Mouse (Mus musculus) lung, adult 2 months (tissue): ENCODE measurements around the gene Zdhhc5. TPM values are rescaled to one million over a fixed set of nuclear protein-coding genes. Genes with fewer than 3 reads are reported as not detected.
A peak's percentile ranks its signal among the peaks of the same experiment; 100 is the strongest.

Experiments used
- DNase-seq: peaks from one replicate; pipeline ENCODE4 v3.0.0; 2022
- H3K4me1 ChIP-seq: fragments of 200-500 bp; 2 replicates; pipeline ENCODE4 v1.6.1; 2011; ENCODE audit warnings: low read length; ENCODE audit not compliant: control insufficient read depth, insufficient read depth
- H3K4me3 ChIP-seq: fragments of 200-500 bp; replicated peaks from 2 replicates; pipeline ENCODE3; 2011; ENCODE audit warnings: low read depth, mild to moderate bottlenecking, control low read depth, low read length; ENCODE audit errors: extremely low read depth
- CTCF ChIP-seq: fragments of 200-500 bp; IDR thresholded peaks from 2 replicates; pipeline ENCODE4 v1.5.1; 2011; ENCODE audit warnings: mild to moderate bottlenecking, low read length, control low read depth; ENCODE audit not compliant: insufficient read depth
- POLR2A ChIP-seq: fragments of 200-500 bp; IDR thresholded peaks from 2 replicates; pipeline ENCODE4 v1.6.1; 2011; ENCODE audit warnings: low read depth, mild to moderate bottlenecking, control low read depth, low read length, borderline replicate concordance; ENCODE audit errors: extremely low read depth
- WGBS: fragments of 180-500 bp; shearing (Covaris S2); methylation state at CpG from one replicate; pipeline ENCODE4 v1.1.7; 2018; 5-methylcytosine and 5-hydroxymethylcytosine counted together
- polyA plus RNA-seq: library from polyadenylated mRNA; depleted of rRNA; stranded (reverse); fragments of >200 nt; gene quantifications from 2 replicates; pipeline ENCODE4 v1.2.3, GENCODE M21; 2012; rRNA removed

The Zdhhc5 gene
- 34.6 and 41.4 TPM in 2 replicates for polyA plus RNA-seq

- peak; percentile 98 for DNase-seq
- peaks cover 5% of the 10 kb centered on the region for H3K4me1 ChIP-seq
- H3K4me3 ChIP-seq, result peak within 1 kb of the TSS; percentile 94
- peak; percentile 99 for TF ChIP-seq POLR2A
- TF ChIP-seq CTCF, result no peak
- under 1% methylated on average over 107 of the region's 107 CpGs for WGBS
These were observed at the start of gene Zdhhc5 for GRCm38 (mm10) chr2:84714811-84715561. Gene Zdhhc5 (minus strand): TSS chr2:84715180.

GRCm38 (mm10) chr2:84762818-84763217 is 47.8 kb upstream of the Zdhhc5 start:
- TF ChIP-seq CTCF (no peak), POLR2A (no peak)
- WGBS, result 26% methylated on average over 1 of the region's 1 CpGs
- no peak overlapping the region for H3K4me3 ChIP-seq
- H3K4me1 ChIP-seq, result no peaks in the 10 kb centered on the region
- no peak for DNase-seq

GRCm38 (mm10) chr2:84762295-84762694 is 47.3 kb upstream of the Zdhhc5 start:
- WGBS, result 63% methylated on average over 4 of the region's 4 CpGs
- no peak for TF ChIP-seq CTCF
- no peak for TF ChIP-seq POLR2A
- H3K4me1 ChIP-seq, result no peaks in the 10 kb centered on the region
- no peak overlapping the region for H3K4me3 ChIP-seq
- DNase-seq, result no peak

- Histone ChIP-seq H3K4me1 (no peaks in the 10 kb centered on the region), H3K4me3 (no peak overlapping the region)
- TF ChIP-seq CTCF (no peak), POLR2A (no peak)
- WGBS, result 62% methylated on average over 1 of the region's 1 CpGs
- DNase-seq, result no peak
These were observed 46.9 kb upstream of the Zdhhc5 start for GRCm38 (mm10) chr2:84761840-84762239.

- H3K4me3 ChIP-seq, result no peak overlapping the region
- TF ChIP-seq POLR2A (no peak), CTCF (no peak)
- WGBS, result 72% methylated on average over 3 of the region's 3 CpGs
- H3K4me1 ChIP-seq, result no peaks in the 10 kb centered on the region
- DNase-seq, result no peak
These were observed 46.3 kb upstream of the Zdhhc5 start for GRCm38 (mm10) chr2:84761309-84761708.

GRCm38 (mm10) chr2:84760777-84761176 is 45.8 kb upstream of the Zdhhc5 start:
- no peak for TF ChIP-seq POLR2A
- TF ChIP-seq CTCF, result no peak
- no peak for DNase-seq
- Histone ChIP-seq H3K4me1 (no peaks in the 10 kb centered on the region), H3K4me3 (no peak overlapping the region)
- WGBS, result 56% methylated on average over 8 of the region's 8 CpGs

- no peaks in the 10 kb centered on the region for H3K4me1 ChIP-seq
- WGBS, result 0% methylated on average over 2 of the region's 2 CpGs
- H3K4me3 ChIP-seq, result no peak overlapping the region
- no peak for DNase-seq
- TF ChIP-seq POLR2A, result no peak
- TF ChIP-seq CTCF, result peak; percentile 44; the same call in 1 of the 2 replicates
These were observed 43.7 kb upstream of the Zdhhc5 start for GRCm38 (mm10) chr2:84758542-84759127.

- no peak overlapping the region for H3K4me3 ChIP-seq
- no peaks in the 10 kb centered on the region for H3K4me1 ChIP-seq
- no peak for DNase-seq
- no peak for TF ChIP-seq POLR2A
- TF ChIP-seq CTCF, result no peak
- 56% methylated on average over 7 of the region's 7 CpGs for WGBS
These were observed 42.2 kb upstream of the Zdhhc5 start for GRCm38 (mm10) chr2:84757026-84757682.

- no peak for DNase-seq
- Histone ChIP-seq H3K4me3 (no peak overlapping the region), H3K4me1 (no peaks in the 10 kb centered on the region)
- TF ChIP-seq POLR2A, result no peak
- no peak for TF ChIP-seq CTCF
- 70% methylated on average over 5 of the region's 5 CpGs for WGBS
These were observed 41.3 kb upstream of the Zdhhc5 start for GRCm38 (mm10) chr2:84756245-84756644.
